10 mouse cellular contexts compared by ENCODE assay signal in genomic region chr14:41090777-41091176, GRCm38 (mm10). TPM values are rescaled to one million over a fixed set of nuclear protein-coding genes. Genes with fewer than 3 reads are reported as not detected.
A peak's percentile ranks its signal among the peaks of the same experiment; 100 is the strongest.
DNase-seq lines count a peak whose midpoint lies in the region; ATAC-seq and TF ChIP-seq lines count a peak whose summit lies in the region.
"Had no signal": no experiment of that assay in that cellular context is flagged by ENCODE, and none has a peak within 500 bp of the region (broad histone marks: within the 10 kb centered on the region; RNA-seq: fewer than 3 reads in every experiment).

No protein-coding gene starts in this region.

- H3K9ac ChIP-seq in midbrain, embryonic 12.5 days (replicated peaks) = no peak overlapping the region
- no peak overlapping the region for H3K9ac ChIP-seq in midbrain, embryonic 15.5 days

- H3K4me1 ChIP-seq in midbrain, embryonic 12.5 days = no peaks in the 10 kb centered on the region
- H3K4me1 ChIP-seq in midbrain, embryonic 15.5 days = no peaks in the 10 kb centered on the region
- no peaks in the 10 kb centered on the region for H3K4me1 ChIP-seq in lung, adult 2 months (ENCODE audit: control insufficient read depth, insufficient read depth, low read length)

- 0 out of 2 replicates have a peak, but pooled peaks have one; percentile 30 for ATAC-seq in midbrain, embryonic 12.5 days (ENCODE audit: low FRiP score, low read depth)
- ATAC-seq in midbrain, embryonic 15.5 days (replicated peaks) = no peak
- peak; percentile 74; the same call in 1 of the 2 replicates for ATAC-seq in common myeloid progenitor, adult 5-6 weeks (replicated peaks; ENCODE audit: low read depth, poor library complexity, severe bottlenecking)

- no peaks in the 10 kb centered on the region for H3K9me3 ChIP-seq in midbrain, embryonic 12.5 days
- H3K9me3 ChIP-seq in midbrain, embryonic 15.5 days = no peaks in the 10 kb centered on the region

- TF ChIP-seq CTCF in lung, adult 2 months (IDR thresholded peaks at IDR 0.05; ENCODE audit: insufficient read depth, low read length) = peak; percentile 25; the same call in 1 of the 2 replicates

- H3K27ac ChIP-seq in midbrain, embryonic 12.5 days (replicated peaks) = no peak overlapping the region
- no peak overlapping the region for H3K27ac ChIP-seq in midbrain, embryonic 15.5 days

- H3K27me3 ChIP-seq in midbrain, embryonic 12.5 days = no peaks in the 10 kb centered on the region
- no peaks in the 10 kb centered on the region for H3K27me3 ChIP-seq in midbrain, embryonic 15.5 days (replicated peaks)

- no peak for TF ChIP-seq POLR2A in lung, adult 2 months (IDR thresholded peaks at IDR 0.05; ENCODE audit: borderline replicate concordance, extremely low read depth, low read depth, low read length)

- 46% methylated on average over 8 of the region's 8 CpGs for WGBS in midbrain, embryonic 12.5 days
- WGBS in midbrain, embryonic 15.5 days = 47% methylated on average over 8 of the region's 8 CpGs
- 42% methylated on average over 8 of the region's 8 CpGs for whole genome bisulfite sequencing in lung, adult 2 months

- H3K36me3 ChIP-seq in midbrain, embryonic 12.5 days = no peaks in the 10 kb centered on the region
- H3K36me3 ChIP-seq in midbrain, embryonic 15.5 days (replicated peaks) = no peaks in the 10 kb centered on the region

- no peak overlapping the region for H3K4me3 ChIP-seq in midbrain, embryonic 12.5 days
- no peak overlapping the region for H3K4me3 ChIP-seq in midbrain, embryonic 15.5 days
- no peak overlapping the region for H3K4me3 ChIP-seq in lung, adult 2 months (replicated peaks; ENCODE audit: extremely low read depth, low read depth, low read length)

- no peak overlapping the region for H3K4me2 ChIP-seq in midbrain, embryonic 12.5 days (replicated peaks)
- H3K4me2 ChIP-seq in midbrain, embryonic 15.5 days = no peak overlapping the region

- peak; percentile 33 to 45 for DNase-seq in cerebellum, postnatal 14 days
- DNase-seq in cerebellum, adult 8-10 months = no peak
- peak; percentile 21 for DNase-seq in lung, adult 2 months
- DNase-seq in cerebellum, adult 9-11 months = no peak
- no peak for DNase-seq in MN1 (ENCODE audit: low spot score)

RNA-seq across cellular contexts. Expression of gene Mat1a, which starts 14.1 kb away (rescaled TPM):
- polyA plus RNA-seq in midbrain, embryonic 12.5 days (2016; fragmentation: Nextera tagmentation; extraction: Ambion mirVana) = not detected in 2 replicates
- 0.05 and 0.06 TPM in 2 replicates for polyA plus RNA-seq in midbrain, embryonic 15.5 days (2015; fragmentation: Nextera tagmentation; extraction: Ambion mirVana)
- not detected in 2 replicates for total RNA-seq in common myeloid progenitor, adult 5-6 weeks (2017)
- 3.5 and 6.0 TPM in 2 replicates for polyA plus RNA-seq in lung, adult 2 months (2012; rRNA removed)
- polyA plus RNA-seq: neural tube, embryonic 11.5 days had no signal

RNA-seq across cellular contexts. Expression of gene Dydc1, which starts 18.1 kb away (rescaled TPM):
- not detected in 2 replicates for polyA plus RNA-seq in midbrain, embryonic 12.5 days (2016; fragmentation: Nextera tagmentation; extraction: Ambion mirVana)
- not detected in 2 replicates for polyA plus RNA-seq in midbrain, embryonic 15.5 days (2015; fragmentation: Nextera tagmentation; extraction: Ambion mirVana)
- total RNA-seq in common myeloid progenitor, adult 5-6 weeks (2017) = not detected in 2 replicates
- 0.16 and 0.19 TPM in 2 replicates for polyA plus RNA-seq in lung, adult 2 months (2012; rRNA removed)
- polyA plus RNA-seq: heart, embryonic 14.5 days; neural tube, embryonic 11.5 days had no signal

RNA-seq across cellular contexts. Expression of gene Dydc2, which starts 21.8 kb away (rescaled TPM):
- 0.37 and 0.59 TPM in 2 replicates for polyA plus RNA-seq in midbrain, embryonic 12.5 days (2016; fragmentation: Nextera tagmentation; extraction: Ambion mirVana)
- 0.95 and 1.4 TPM in 2 replicates for polyA plus RNA-seq in midbrain, embryonic 15.5 days (2015; fragmentation: Nextera tagmentation; extraction: Ambion mirVana)
- not detected in 2 replicates for total RNA-seq in common myeloid progenitor, adult 5-6 weeks (2017)
- 0.15 TPM in 1 of 2 replicates, not detected in the other for polyA plus RNA-seq in lung, adult 2 months (2012; rRNA removed)

RNA-seq across cellular contexts. Expression of gene Sftpa1, which starts 40.8 kb away (rescaled TPM):
- not detected in 2 replicates for polyA plus RNA-seq in midbrain, embryonic 12.5 days (2016; fragmentation: Nextera tagmentation; extraction: Ambion mirVana)
- polyA plus RNA-seq in midbrain, embryonic 15.5 days (2015; fragmentation: Nextera tagmentation; extraction: Ambion mirVana) = not detected in 2 replicates
- not detected in 2 replicates for total RNA-seq in common myeloid progenitor, adult 5-6 weeks (2017)
- 1,111 and 1,268 TPM in 2 replicates for polyA plus RNA-seq in lung, adult 2 months (2012; rRNA removed)
- polyA plus RNA-seq: neural tube, embryonic 11.5 days had no signal

Comparison
In these comparisons a context has a peak if more than half of its experiments do, and no peak if none do; other contexts are left out.
1. DNase-seq: peak in cerebellum, postnatal 14 days (2 of 2) and lung, adult 2 months (single experiment); none in cerebellum, adult 8-10 months (single experiment), cerebellum, adult 9-11 months (single experiment) and MN1 (single experiment).